Mouse (Mus musculus): ENCODE results near the gene Gm17581. TPM values are rescaled to one million over a fixed set of nuclear protein-coding genes. Genes with fewer than 3 reads are reported as not detected.
"Not testable (repeated sequence)": the region's sequence is repeated elsewhere in the genome, so short reads cannot be mapped to it uniquely, and the experiment has no call there.

Gene Gm17581
- polyA plus RNA-seq, 1 experiment from 2014 or later, result not detected

DNA sequence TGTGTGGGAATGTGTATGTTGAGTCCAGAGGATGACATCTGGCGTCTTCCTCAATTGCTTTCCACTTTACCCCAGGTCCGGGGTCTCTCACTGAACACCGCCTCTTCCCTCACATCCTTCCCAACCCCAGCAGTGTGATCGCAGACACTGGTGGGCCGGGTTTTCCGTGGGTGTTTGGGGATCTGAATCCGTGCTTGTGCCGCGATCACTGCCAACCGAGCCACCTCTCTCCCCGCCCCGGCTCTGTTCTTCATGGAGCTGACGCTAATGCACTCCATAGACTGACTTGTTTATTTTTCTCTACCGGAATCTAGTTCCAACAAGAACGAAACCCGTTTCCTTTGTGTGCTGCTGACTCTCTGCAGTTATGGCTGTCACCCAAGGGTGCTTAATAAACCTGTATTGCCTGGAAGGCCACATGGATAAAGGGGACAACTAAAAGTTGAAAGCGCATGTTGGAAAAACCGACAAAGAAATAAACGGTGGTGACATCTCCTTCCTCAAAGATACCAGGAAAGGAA, 34.2 kb downstream of the Gm17581 start:
- no peaks in the 10 kb centered on the region; the same call in 1 of the 2 replicates for H3K36me3 ChIP-seq (ENCODE audit: control insufficient read depth, insufficient read depth)
- WGBS (ENCODE audit: insufficient replicate concordance), result 82% methylated on average over 19 of the region's 19 CpGs
- ATAC-seq (ENCODE audit: low read depth), result no peak
- no peaks in the 10 kb centered on the region for H3K9me3 ChIP-seq (replicated peaks; ENCODE audit: control insufficient read depth, low read length)
- H3K4me2 ChIP-seq (ENCODE audit: low read depth, low read length), result no peak overlapping the region
- no peak overlapping the region for H3K27ac ChIP-seq (ENCODE audit: low read length)
- H3K4me1 ChIP-seq (ENCODE audit: control insufficient read depth, low read depth, low read length), result no peaks in the 10 kb centered on the region
- no peaks in the 10 kb centered on the region for H3K27me3 ChIP-seq (ENCODE audit: control insufficient read depth, insufficient read depth, low read depth, low read length)
- H3K4me3 ChIP-seq (ENCODE audit: low read depth, low read length), result no peak overlapping the region
- no peak overlapping the region for H3K9ac ChIP-seq (ENCODE audit: low read depth, low read length)

GRCm38 (mm10) chr2:155698443-155698842, 37.2 kb downstream of the Gm17581 start:
- not testable (repeated sequence) for H3K4me2 ChIP-seq (ENCODE audit: low read depth, low read length)

GRCm38 (mm10) chr2:155696851-155697250, 38.8 kb downstream of the Gm17581 start:
- Histone ChIP-seq H3K36me3 (ENCODE audit: control insufficient read depth, insufficient read depth) (no peaks in the 10 kb centered on the region), H3K9ac (ENCODE audit: low read depth, low read length) (no peak overlapping the region), H3K4me2 (ENCODE audit: low read depth, low read length) (no peak overlapping the region), H3K4me1 (ENCODE audit: control insufficient read depth, low read depth, low read length) (no peaks in the 10 kb centered on the region), H3K9me3 (replicated peaks; ENCODE audit: control insufficient read depth, low read length) (no peaks in the 10 kb centered on the region), H3K27me3 (ENCODE audit: control insufficient read depth, insufficient read depth, low read depth, low read length) (no peaks in the 10 kb centered on the region), H3K27ac (ENCODE audit: low read length) (no peak overlapping the region), H3K4me3 (ENCODE audit: low read depth, low read length) (no peak overlapping the region)
- ATAC-seq (ENCODE audit: low read depth), result no peak
- WGBS (ENCODE audit: insufficient replicate concordance), result 50% methylated on average over 7 of the region's 7 CpGs

More at GRCm38 (mm10) chr2:155698443-155698842, 37.2 kb downstream of the Gm17581 start:
- 78% methylated on average over 6 of the region's 6 CpGs for WGBS (ENCODE audit: insufficient replicate concordance)
- not testable (repeated sequence) for H3K9me3 ChIP-seq (replicated peaks; ENCODE audit: control insufficient read depth, low read length); H3K27ac ChIP-seq (ENCODE audit: low read length); H3K9ac ChIP-seq (ENCODE audit: low read depth, low read length); H3K4me1 ChIP-seq (ENCODE audit: control insufficient read depth, low read depth, low read length); ATAC-seq (ENCODE audit: low read depth); H3K36me3 ChIP-seq (ENCODE audit: control insufficient read depth, insufficient read depth); H3K27me3 ChIP-seq (ENCODE audit: control insufficient read depth, insufficient read depth, low read depth, low read length); H3K4me3 ChIP-seq (ENCODE audit: low read depth, low read length)

GRCm38 (mm10) chr2:155696091-155696558, 39.5 kb downstream of the Gm17581 start:
- 14% methylated on average over 7 of the region's 7 CpGs for WGBS (ENCODE audit: insufficient replicate concordance)
- no peaks in the 10 kb centered on the region for H3K36me3 ChIP-seq (ENCODE audit: control insufficient read depth, insufficient read depth)
- H3K9ac ChIP-seq (ENCODE audit: low read depth, low read length), result no peak overlapping the region
- H3K27ac ChIP-seq (ENCODE audit: low read length), result no peak overlapping the region
- no peak overlapping the region for H3K4me3 ChIP-seq (ENCODE audit: low read depth, low read length)
- no peak for ATAC-seq (ENCODE audit: low read depth)
- no peaks in the 10 kb centered on the region for H3K9me3 ChIP-seq (replicated peaks; ENCODE audit: control insufficient read depth, low read length)
- H3K4me1 ChIP-seq (ENCODE audit: control insufficient read depth, low read depth, low read length), result peaks cover 2% of the 10 kb centered on the region
- no peaks in the 10 kb centered on the region for H3K27me3 ChIP-seq (ENCODE audit: control insufficient read depth, insufficient read depth, low read depth, low read length)
- H3K4me2 ChIP-seq (ENCODE audit: low read depth, low read length), result no peak overlapping the region

DNA sequence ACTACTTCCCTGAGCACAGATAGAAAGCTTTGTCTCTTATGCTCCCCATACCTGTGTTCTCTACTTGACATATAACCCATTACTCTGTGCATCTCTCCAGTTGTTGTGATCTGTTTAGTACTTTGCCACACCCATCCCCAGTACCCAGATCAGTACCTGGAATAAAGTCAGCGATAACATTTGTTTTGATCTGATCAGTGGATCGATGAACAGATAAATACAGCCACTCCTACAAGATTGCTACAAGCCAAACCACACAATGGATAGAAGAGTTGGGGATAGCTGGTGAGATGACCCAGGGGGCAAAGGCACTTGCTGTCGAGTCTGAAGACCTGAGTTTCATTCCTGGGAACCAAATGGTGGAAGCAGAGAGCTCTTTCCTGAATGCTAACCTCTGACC, 40.4 kb downstream of the Gm17581 start:
- Histone ChIP-seq H3K4me2 (ENCODE audit: low read depth, low read length) (no peak overlapping the region), H3K4me3 (ENCODE audit: low read depth, low read length) (no peak overlapping the region), H3K27me3 (ENCODE audit: control insufficient read depth, insufficient read depth, low read depth, low read length) (no peaks in the 10 kb centered on the region), H3K9ac (ENCODE audit: low read depth, low read length) (no peak overlapping the region), H3K4me1 (ENCODE audit: control insufficient read depth, low read depth, low read length) (peaks cover 9% of the 10 kb centered on the region), H3K36me3 (ENCODE audit: control insufficient read depth, insufficient read depth) (no peaks in the 10 kb centered on the region), H3K9me3 (replicated peaks; ENCODE audit: control insufficient read depth, low read length) (no peaks in the 10 kb centered on the region), H3K27ac (ENCODE audit: low read length) (no peak overlapping the region)
- ATAC-seq (ENCODE audit: low read depth), result no peak
- 61% methylated on average over 3 of the region's 3 CpGs for WGBS (ENCODE audit: insufficient replicate concordance)

- Histone ChIP-seq H3K9ac (ENCODE audit: low read depth, low read length) (no peak overlapping the region), H3K27ac (ENCODE audit: low read length) (no peak overlapping the region), H3K27me3 (ENCODE audit: control insufficient read depth, insufficient read depth, low read depth, low read length) (no peaks in the 10 kb centered on the region), H3K9me3 (replicated peaks; ENCODE audit: control insufficient read depth, low read length) (no peaks in the 10 kb centered on the region), H3K4me1 (ENCODE audit: control insufficient read depth, low read depth, low read length) (peaks cover 12% of the 10 kb centered on the region), H3K4me3 (ENCODE audit: low read depth, low read length) (no peak overlapping the region), H3K36me3 (ENCODE audit: control insufficient read depth, insufficient read depth) (no peaks in the 10 kb centered on the region), H3K4me2 (ENCODE audit: low read depth, low read length) (no peak overlapping the region)
- WGBS (ENCODE audit: insufficient replicate concordance), result 49% methylated on average over 2 of the region's 2 CpGs
- no peak for ATAC-seq (ENCODE audit: low read depth)
Observed at GRCm38 (mm10) chr2:155694564-155694963, 41.1 kb downstream of the Gm17581 start.

DNA sequence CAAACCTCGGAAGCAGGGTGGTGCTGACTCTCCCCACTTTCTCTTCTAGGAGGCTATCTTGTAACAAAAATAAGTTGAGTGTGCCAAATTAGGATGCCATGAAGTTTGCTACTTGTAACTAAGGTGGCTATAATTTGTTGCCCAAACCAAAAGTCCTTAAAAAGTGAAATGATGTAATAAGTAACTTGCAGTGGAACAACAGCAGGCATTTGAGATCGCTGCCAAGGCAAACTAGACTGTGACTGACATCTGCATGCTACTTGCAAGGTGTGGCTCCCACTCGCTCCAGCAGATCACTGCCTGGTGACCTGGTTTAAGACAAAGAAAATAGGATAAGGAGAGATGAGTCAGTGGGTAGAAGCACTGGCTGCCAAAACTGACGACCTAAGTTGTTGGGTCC, 42.5 kb downstream of the Gm17581 start:
- H3K4me2 ChIP-seq (ENCODE audit: low read depth, low read length), result no peak overlapping the region
- H3K36me3 ChIP-seq (ENCODE audit: control insufficient read depth, insufficient read depth), result no peaks in the 10 kb centered on the region
- peaks cover 12% of the 10 kb centered on the region for H3K4me1 ChIP-seq (ENCODE audit: control insufficient read depth, low read depth, low read length)
- no peak for ATAC-seq (ENCODE audit: low read depth)
- H3K27ac ChIP-seq (ENCODE audit: low read length), result no peak overlapping the region
- WGBS (ENCODE audit: insufficient replicate concordance), result 69% methylated on average over 4 of the region's 4 CpGs
- H3K4me3 ChIP-seq (ENCODE audit: low read depth, low read length), result no peak overlapping the region
- H3K9me3 ChIP-seq (replicated peaks; ENCODE audit: control insufficient read depth, low read length), result no peaks in the 10 kb centered on the region
- no peak overlapping the region for H3K9ac ChIP-seq (ENCODE audit: low read depth, low read length)
- no peaks in the 10 kb centered on the region for H3K27me3 ChIP-seq (ENCODE audit: control insufficient read depth, insufficient read depth, low read depth, low read length)

GRCm38 (mm10) chr2:155691723-155692493, 43.8 kb downstream of the Gm17581 start, which contains the start of gene Trpc4ap:
Gene Trpc4ap, minus strand, starts transcription at chr2:155692384.
- ATAC-seq (ENCODE audit: low read depth), result peak; percentile 96
- Histone ChIP-seq H3K4me2 (ENCODE audit: low read depth, low read length) (peak within 1 kb of the TSS; percentile 68), H3K9me3 (replicated peaks; ENCODE audit: control insufficient read depth, low read length) (no peaks in the 10 kb centered on the region), H3K27ac (ENCODE audit: low read length) (peak within 1 kb of the TSS; percentile 88), H3K27me3 (ENCODE audit: control insufficient read depth, insufficient read depth, low read depth, low read length) (no peaks in the 10 kb centered on the region), H3K36me3 (ENCODE audit: control insufficient read depth, insufficient read depth) (no peaks in the 10 kb centered on the region), H3K9ac (ENCODE audit: low read depth, low read length) (peak within 1 kb of the TSS; percentile 99), H3K4me3 (ENCODE audit: low read depth, low read length) (peak within 1 kb of the TSS; percentile 97), H3K4me1 (ENCODE audit: control insufficient read depth, low read depth, low read length) (peaks cover 12% of the 10 kb centered on the region)
- WGBS (ENCODE audit: insufficient replicate concordance), result under 1% methylated on average over 69 of the region's 72 CpGs

DNA sequence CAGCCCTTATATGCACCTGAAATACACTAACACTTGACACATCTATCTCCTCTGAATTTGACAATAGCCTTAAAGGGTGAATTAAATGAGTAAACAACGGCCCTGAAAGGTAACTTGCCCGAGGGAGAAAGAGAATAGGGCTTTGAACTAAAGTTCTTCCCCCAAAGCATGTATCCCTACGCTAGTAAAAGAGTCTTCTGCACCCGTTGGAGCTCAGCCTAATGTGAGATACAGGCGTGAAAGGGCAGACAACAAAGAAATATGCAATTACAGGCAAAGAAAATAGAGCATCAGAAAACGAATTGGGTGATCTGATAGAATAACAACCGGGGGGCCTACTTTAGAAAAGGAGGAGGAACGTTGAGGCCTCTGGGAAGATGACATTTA, 44.3 kb downstream of the Gm17581 start:
- WGBS (ENCODE audit: insufficient replicate concordance), result 3% methylated on average over 8 of the region's 8 CpGs
- Histone ChIP-seq H3K27me3 (ENCODE audit: control insufficient read depth, insufficient read depth, low read depth, low read length) (no peaks in the 10 kb centered on the region), H3K27ac (ENCODE audit: low read length) (peak overlapping the region; percentile 88), H3K4me3 (ENCODE audit: low read depth, low read length) (peak overlapping the region; percentile 97), H3K9ac (ENCODE audit: low read depth, low read length) (peak overlapping the region; percentile 99), H3K9me3 (replicated peaks; ENCODE audit: control insufficient read depth, low read length) (no peaks in the 10 kb centered on the region), H3K4me1 (ENCODE audit: control insufficient read depth, low read depth, low read length) (peaks cover 12% of the 10 kb centered on the region), H3K36me3 (ENCODE audit: control insufficient read depth, insufficient read depth) (no peaks in the 10 kb centered on the region), H3K4me2 (ENCODE audit: low read depth, low read length) (peak overlapping the region; percentile 68)
- ATAC-seq (ENCODE audit: low read depth), result no peak
